Mouse (Mus musculus) kidney, adult 8-10 months (tissue): ENCODE data around the gene Wrap53.
"Not testable (repeated sequence)": the region's sequence is repeated elsewhere in the genome, so short reads cannot be mapped to it uniquely, and the experiment has no call there.

Source experiments
- DNase-seq, 2 experiments: peaks; one replicate each; pipeline ENCODE4 v3.0.0; 2022

The Wrap53 gene

DNA sequence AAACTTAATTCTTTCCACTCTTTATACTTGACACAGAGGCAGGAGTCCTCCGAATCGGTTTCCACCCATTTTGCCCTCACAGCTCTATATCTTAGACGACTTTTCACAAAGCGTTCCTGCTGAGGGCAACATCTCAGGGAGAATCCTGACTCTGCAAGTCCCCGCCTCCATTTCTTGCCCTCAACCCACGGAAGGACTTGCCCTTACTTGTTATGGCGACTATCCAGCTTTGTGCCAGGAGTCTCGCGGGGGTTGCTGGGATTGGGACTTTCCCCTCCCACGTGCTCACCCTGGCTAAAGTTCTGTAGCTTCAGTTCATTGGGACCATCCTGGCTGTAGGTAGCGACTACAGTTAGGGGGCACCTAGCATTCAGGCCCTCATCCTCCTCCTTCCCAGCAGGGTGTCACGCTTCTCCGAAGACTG, at the start of gene Wrap53, which contains the start of gene Trp53:
TSS of gene Wrap53 (minus strand) at position 165 of the 424 bp plus-strand sequence.
TSS of gene Trp53 (plus strand) at position 269 of the 424 bp plus-strand sequence.
- DNase-seq = peak; percentile 96

DNA sequence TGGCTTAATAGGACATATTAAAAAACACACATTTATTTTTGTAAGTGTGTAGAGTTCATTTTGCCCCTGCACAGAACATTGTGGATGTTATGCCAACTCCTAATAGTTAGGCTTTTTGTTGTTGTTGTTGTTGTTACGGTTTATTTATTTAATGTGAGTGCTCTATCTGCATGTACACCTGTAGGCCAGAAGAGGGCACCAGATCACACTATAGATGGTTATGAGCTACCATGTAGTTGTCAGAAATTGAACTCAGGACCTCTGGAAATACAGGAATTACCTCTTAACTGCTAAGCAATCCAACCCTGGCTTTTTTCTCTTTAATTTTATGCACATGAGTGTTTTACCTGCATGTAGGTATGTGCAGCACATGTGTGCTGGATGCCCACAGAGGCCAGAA, 49.7 kb upstream of the Wrap53 start:
- DNase-seq = no peak

DNA sequence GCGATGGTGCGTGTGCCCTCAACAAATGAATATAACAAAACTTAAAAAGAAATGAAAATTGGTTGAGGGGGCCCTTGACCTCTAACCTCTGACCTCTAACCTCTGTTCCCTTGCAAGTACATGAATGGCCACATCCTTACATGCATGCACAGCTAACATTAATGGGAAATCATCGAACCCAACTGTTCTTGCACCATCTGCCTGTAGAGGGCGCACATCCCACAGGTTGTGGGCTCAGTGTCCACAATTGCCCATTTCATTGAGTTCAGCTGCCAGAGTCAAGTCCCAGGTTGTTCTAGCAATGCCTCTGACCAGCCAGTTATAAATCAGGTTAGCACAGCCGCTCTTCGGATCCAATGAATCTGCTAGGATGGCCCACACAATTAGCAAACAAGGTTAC, 48.2 kb upstream of the Wrap53 start:
- DNase-seq = peak; percentile 67 to 85

DNA sequence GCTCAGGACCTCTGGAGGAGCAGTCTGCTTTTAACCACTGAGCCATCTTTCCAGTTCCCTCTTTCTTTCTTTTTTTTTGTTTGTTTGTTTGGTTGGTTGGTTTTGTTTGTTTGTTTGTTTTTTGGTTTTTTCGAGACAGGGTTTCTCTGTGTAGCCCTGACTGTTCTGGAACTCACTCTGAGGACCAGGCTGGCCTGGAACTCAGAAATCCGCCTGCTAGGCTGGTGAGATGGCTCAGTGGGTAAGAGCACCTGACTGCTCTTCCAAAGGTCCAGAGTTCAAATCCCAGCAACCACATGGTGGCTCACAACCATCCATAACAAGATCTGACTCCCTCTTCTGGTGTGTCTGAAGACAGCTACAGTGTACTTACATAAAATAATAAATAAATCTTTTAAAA, 44.3 kb upstream of the Wrap53 start:
- DNase-seq = not testable (repeated sequence)

DNA sequence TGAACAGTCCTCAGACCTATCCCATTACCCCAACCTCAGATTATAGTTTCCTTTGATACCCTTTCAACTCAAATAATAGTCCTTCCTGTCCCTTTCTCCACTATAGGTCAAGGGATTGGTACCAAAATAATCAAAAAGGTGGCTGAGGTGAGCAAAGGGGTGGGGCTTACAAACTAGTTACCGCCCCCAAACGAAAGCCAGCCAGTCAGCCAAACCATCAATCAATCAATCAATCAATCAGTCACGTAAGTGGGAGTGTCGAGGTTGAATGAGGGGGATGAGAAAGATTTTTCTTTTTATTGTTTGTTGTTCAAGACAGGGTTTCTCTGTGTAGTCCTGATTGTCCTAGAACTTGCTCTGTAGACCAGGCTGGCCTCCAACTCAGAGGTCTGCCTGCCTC, 43.0 kb upstream of the Wrap53 start:
- no peak for DNase-seq

GRCm38 (mm10) chr11:69622406-69622805, 42.4 kb upstream of the Wrap53 start:
- no peak for DNase-seq

GRCm38 (mm10) chr11:69621571-69622268, 41.7 kb upstream of the Wrap53 start, which contains the start of gene Sat2:
TSS of gene Sat2 (plus strand) at chr11:69622024.
- DNase-seq = peak in 1 of 2 experiments; percentile 56

- no peak for DNase-seq
Observed at GRCm38 (mm10) chr11:69620394-69621081, 40.5 kb upstream of the Wrap53 start.

DNA sequence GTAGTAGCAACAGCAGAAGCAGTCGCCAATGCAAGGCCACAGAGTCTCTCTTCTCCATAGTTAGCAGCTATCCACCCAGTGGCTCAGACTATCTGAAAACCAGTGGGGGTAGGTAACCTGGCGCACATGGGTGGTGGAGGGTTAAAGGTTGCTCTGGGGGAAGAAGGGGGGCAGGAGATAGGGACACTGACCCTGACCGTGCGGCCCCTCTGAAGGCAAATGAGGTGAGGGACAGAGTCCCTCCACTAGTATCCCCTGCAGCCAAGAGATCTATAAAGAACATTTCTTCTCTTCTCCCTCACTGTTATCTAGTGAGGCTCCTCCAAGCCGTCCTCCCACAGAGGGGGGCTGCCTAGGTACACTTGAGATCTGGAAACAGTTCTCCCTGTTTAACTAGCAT, 37.8 kb upstream of the Wrap53 start, which contains the start of gene Shbg:
TSS of gene Shbg (minus strand) at position 101 of the 400 bp plus-strand sequence.
- DNase-seq = no peak

DNA sequence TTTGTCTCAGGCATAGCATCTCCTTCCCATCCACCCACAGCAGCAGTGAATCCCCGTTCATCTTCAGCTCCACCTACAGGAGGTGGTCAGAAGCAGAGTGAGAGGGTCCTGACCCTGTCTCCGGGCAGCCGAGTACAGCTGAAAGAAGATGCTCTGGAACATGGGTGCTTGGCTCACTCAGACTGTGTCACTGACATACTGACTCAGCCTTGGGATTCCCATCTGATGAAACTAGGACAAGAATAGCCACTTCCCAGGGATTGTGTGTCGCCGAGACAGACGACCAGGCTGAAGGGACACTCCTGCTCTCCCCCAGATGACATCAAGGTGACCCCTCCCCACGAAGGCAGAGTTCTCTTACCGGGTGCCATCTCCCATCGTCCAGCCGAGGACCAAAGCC, 36.7 kb upstream of the Wrap53 start:
- no peak for DNase-seq

GRCm38 (mm10) chr11:69614257-69614588, 34.2 kb upstream of the Wrap53 start:
- not testable (repeated sequence) for DNase-seq

DNA sequence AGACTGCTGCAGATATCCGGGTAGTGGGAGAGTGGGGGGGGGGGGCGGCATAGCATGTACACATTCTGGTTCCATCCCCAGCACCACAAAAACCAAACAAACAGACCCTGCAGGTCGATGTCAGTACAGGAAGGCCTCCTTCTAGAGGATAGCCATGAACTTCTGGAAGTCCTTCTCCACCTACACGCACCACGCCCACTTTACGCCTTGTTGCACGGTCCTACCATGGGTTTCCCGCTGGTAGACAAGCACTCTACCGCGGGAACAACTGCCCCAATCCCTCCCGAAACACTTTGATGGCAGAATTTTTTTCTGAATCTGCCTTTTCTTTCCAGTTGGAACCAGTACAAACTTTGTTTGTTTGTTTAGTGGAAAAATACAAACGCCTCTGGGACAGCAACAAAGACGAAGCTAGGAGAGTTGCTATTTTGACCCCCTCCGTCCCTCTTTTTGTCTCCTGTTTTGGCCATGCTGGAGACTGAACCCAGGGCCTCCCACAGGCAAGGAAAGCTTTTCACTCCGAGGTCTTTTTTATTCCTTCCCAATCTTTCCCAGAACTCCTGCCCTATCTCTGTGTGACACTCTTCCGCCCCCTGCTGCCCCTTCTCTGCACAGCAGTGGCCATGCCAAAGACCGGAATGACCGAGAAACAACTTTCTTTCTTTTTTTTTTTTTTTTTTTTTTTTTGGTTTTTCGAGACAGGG, 33.6 kb upstream of the Wrap53 start:
- peak; percentile 81 to 93 for DNase-seq

DNA sequence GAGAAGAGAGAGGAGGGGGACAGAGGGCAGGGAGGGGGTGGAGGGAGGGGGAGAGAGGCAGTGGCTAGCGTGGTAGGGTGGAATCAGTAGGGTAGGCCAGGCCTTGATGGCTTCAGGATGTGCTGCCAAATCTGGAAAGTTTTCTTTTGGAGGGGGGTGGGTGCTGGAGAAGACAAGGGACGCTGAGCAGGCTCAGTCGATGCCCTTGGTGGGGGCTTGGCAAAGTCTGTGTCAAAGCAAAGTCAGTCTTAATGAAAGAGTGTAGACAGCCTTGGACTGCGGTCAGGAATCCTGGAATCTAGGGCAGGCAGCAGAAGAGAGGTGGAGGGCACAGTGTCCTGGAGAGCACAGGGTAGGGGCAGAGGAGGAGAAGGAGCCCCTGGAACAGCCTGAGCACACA, 30.8 kb upstream of the Wrap53 start:
- DNase-seq = no peak

DNA sequence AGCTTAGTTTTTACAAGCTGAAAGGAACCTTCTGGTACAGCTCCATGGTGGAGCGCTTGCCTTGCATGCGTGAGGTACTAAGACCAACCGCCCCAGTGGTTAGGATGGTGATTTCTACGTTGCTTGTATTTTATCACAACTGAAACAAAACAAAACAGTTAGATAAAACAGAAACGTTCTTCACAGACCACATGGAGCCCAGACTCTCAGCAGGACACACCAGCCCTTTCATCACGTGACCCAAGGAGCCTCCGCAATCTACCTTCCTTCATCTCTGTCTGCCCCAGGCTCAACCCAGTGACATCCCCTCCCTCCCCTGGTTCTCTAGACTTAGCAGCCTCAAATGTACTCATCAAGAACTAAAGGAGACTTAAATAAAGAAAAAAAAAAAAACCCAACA, 29.4 kb upstream of the Wrap53 start:
- DNase-seq = no peak

DNA sequence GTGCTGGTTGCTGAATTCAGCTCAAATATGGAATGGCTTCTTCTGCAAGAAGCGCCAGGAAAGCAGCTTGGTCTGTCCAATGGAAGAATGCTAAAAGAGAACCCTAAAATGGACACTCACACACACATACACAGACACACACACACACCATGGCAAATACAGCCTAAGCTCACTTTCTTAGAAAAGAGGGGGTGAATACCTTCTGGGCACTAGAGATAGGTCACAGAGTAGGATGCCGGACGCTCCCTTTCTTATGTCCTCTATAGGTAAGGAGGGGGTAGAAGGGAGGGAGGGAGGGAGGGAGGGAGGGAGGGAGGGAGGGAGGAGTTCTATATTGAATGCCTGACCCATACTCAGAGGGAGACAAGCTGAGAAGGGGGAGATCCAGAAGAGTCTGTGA, 28.5 kb upstream of the Wrap53 start:
- no peak for DNase-seq

DNA sequence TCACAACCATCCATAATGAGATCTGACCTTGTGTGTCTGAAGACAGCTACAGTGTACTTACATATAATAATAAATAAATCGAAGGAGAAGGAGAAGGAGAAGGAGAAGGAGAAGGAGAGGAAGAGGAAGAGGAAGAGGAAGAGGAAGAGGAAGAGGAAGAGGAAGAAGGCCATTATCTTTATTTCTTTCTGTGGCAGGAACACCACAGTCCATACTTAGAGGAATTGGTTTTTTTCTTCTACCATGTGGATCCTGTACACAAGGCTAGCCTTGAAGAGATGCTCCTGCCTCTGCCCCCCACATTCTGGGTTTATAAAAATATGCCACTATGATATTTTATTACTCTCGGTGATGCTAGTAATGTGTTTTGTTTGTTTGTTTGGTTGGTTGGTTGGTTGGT, 26.8 kb upstream of the Wrap53 start:
- DNase-seq = no peak

DNA sequence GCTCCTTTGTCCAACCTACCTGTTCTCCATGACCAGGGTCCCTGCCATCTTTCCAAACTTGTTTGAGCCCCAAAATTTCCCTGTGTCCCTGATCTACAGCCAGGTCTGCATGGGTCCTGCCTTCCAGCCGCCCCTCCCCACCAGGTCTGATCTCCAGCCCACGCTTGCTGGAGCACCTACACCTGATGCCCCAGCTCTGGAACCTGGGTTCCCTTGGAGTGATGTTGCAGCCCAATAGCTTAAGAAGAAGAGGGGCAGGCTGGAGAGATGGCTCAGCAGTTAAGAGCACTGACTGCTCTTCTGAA, 26.4 kb upstream of the Wrap53 start:
- DNase-seq = no peak

GRCm38 (mm10) chr11:69605726-69606490, 25.9 kb upstream of the Wrap53 start, which contains the start of gene Atp1b2:
TSS of gene Atp1b2 (minus strand) at chr11:69605942.
- peak; percentile 46 to 47 for DNase-seq

DNA sequence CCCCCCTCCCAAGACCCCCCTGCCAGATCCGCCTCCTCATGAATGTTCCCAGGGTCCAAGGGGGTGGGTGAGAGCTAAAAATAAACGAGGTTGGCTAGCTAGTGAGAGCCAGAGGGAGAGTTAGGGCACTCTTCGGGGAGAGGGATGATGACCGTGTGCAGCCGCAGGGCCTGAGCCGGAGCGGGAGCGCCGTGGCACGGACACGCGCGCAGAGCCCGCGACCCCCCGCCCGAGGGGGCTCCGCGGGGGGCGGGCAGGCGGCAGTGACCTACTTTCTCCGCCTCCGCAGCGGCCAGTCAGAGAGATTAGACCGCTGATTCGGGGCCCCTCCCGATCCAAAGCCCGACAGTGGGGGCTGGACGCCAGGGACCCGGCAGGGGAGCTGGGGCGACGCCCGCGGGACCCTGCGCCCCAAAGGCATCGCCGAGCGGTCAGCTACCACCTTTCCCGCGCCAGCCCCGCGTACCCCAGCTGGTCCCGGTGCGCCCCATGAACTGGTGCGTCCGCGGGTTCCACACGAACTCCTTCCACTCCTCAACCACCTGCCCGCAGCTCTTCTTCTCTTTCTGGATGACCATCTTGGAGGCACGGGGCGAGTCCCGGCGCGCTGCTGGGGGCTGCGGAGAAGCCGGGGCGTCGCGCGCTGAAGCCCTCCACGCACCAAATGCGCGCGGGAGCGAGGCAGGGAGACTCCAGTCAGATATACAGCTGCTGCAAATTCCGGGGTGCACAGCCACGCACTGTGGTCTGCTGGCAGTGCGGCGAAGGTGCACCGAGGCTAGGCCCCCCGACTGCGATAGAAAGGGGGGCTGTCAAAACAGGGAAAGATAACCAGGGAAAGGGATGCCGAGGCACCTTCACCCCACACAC, 25.0 kb upstream of the Wrap53 start:
- DNase-seq = no peak

GRCm38 (mm10) chr11:69604347-69604746, 24.3 kb upstream of the Wrap53 start:
- DNase-seq = no peak

- DNase-seq = no peak
Observed at GRCm38 (mm10) chr11:69603516-69603915, 23.5 kb upstream of the Wrap53 start.

DNA sequence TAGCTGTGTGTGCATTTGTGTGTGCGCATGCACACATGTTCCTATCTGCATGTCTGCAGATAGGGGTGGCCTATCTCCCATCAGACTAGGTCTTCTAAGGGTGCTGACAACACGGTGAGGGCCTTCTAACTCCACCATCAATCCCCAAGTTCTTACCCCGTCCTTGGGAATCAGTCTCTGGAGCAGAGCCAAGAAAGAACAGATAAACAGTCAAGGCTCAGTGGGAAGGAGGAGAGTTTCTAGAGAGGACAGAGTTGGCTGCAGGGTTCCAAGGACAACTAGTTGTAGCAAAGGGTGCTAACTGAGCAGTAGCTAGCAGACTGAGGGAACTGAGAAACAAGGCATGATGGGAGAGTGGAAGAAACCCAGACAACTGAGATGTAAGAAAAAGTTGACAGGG, 21.7 kb upstream of the Wrap53 start:
- DNase-seq = no peak
